Mouse (Mus musculus) embryonic fibroblast, embryonic 13.5 days (primary cell): Measurements from ENCODE around the gene Strn4.

Experiments used
- CTCF ChIP-seq: IDR thresholded peaks from 2 replicates; pipeline ENCODE4 v1.5.1; 2011; ENCODE audit warnings: mild to moderate bottlenecking, control low read depth, low read length, moderate library complexity, borderline replicate concordance; ENCODE audit not compliant: insufficient read depth
- POLR2A ChIP-seq: IDR thresholded peaks from 2 replicates; pipeline ENCODE4 v1.6.1; 2011; ENCODE audit warnings: low read depth, mild to moderate bottlenecking, control low read depth, low read length, moderate library complexity

DNA sequence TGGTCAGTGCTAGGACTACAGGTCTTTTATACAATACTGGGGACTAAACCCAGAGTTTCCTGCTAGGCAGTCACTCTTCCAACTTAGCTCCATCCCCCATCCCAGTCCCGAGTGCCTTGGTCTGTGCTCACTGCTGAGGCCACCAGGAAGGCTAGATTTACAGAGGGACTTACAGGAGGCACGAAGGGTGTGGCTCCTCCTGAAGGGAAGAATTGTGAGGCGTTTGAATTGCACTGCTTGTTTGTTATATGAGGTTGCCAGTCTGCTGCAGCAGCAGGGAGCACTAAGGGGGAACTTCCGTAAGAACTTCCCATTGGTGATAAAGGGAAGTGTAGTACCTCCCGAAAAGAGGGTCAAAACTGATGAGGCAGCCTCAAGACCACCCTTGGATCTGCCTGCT, 64.9 kb downstream of the Strn4 start:
- TF ChIP-seq POLR2A = no peak
- TF ChIP-seq CTCF = no peak
